Mouse (Mus musculus): ENCODE measurements around the gene Slc43a2. TPM values are rescaled to one million over a fixed set of nuclear protein-coding genes. Genes with fewer than 3 reads are reported as not detected.
A peak's percentile ranks its signal among the peaks of the same experiment; 100 is the strongest.

Slc43a2 gene
- polyA plus RNA-seq, 1 experiment from 2014 or later = 6.3 TPM

DNA sequence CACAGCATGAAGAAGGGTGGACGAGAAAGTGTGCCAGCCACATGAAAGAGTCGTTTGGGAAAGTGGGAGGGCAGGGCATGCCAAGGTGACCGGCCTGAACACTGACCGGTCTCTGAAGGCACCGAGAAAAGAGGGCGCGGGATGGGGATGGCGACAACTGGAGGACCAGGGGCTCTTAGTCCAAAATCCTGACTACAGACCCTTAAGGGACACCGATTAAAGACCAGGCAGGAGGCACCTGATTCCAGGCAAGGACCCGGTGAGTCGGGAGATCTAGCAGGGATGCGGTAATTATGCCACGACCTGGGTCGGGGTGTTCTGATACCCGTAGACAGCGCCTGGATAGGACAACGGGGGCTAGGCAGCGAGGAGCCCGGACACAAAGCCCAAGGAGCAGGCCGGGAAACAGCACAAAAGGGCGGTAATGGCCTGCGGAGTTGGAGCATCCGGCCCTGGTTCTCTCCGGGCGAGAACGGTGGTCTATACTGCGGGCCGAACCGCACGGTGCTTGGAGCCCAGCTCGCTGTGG, 585 bp upstream of the Slc43a2 start:
- peak overlapping the region; percentile 99 for H3K4me2 ChIP-seq (replicated peaks)
- H3K9me3 ChIP-seq = no peaks in the 10 kb centered on the region
- H3K4me3 ChIP-seq = peak overlapping the region; percentile 67
- under 1% methylated on average over 31 of the region's 31 CpGs for WGBS
- peak overlapping the region; percentile 90 for H3K27ac ChIP-seq
- H3K9ac ChIP-seq = peak overlapping the region; percentile 80
- no peaks in the 10 kb centered on the region for H3K27me3 ChIP-seq
- ATAC-seq (ENCODE audit: insufficient number of reproducible peaks, insufficient read depth, low FRiP score, low TSS enrichment) = no peak
- H3K4me1 ChIP-seq = peaks cover 11% of the 10 kb centered on the region
- H3K36me3 ChIP-seq = no peaks in the 10 kb centered on the region

DNA sequence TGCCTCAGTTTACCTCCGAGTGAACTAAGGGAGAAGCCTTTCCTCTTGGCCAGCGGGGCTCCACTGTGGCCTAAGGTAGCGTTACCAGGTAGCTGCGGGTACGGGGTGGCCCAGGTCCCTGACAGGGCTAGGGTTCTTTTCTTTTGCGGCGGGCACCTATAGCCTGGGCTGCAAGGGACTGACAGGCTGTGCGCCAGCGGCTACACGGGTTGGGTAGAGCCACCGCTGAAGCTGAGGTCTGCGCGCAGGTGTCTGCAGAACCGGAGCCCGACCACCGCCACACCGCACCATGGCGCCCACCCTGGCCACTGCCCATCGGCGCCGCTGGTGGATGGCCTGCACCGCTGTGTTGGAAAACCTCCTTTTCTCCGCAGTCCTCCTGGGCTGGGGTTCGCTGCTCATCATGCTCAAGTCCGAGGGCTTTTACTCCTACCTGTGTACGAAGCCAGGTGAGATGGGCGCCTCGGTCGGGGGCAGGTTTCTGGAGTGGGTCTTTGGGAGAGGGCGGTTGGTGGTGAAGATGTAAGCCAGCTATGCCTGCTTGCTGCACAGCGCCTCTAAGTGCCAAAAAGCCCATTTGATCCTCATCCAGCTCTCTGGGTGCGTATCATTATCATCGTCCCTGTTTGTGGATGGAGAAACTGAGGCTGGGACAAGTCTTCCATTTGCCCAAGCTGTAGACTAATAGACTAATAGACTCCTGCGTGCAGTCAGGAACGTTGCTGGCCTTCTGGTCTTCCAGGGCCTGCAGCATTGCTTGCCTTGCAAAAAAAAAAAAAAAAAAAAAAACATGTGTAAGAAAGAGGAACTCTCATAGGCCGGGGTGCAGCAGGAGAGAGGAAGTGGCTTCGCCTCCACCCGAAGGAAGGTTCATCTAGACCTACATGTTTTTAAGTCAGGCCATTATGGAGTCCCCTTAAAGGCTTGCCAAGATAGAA, 1.1 kb downstream of the Slc43a2 start:
- peak overlapping the region; percentile 99 for H3K4me2 ChIP-seq (replicated peaks)
- peak overlapping the region; percentile 80 for H3K9ac ChIP-seq
- WGBS = 14% methylated on average over 38 of the region's 38 CpGs
- no peaks in the 10 kb centered on the region for H3K27me3 ChIP-seq
- H3K36me3 ChIP-seq = no peaks in the 10 kb centered on the region
- H3K4me3 ChIP-seq = peak overlapping the region; percentile 67
- H3K4me1 ChIP-seq = peaks cover 12% of the 10 kb centered on the region
- 0 out of 2 replicates have a peak, but pooled peaks have one; percentile 35 for ATAC-seq (ENCODE audit: insufficient number of reproducible peaks, insufficient read depth, low FRiP score, low TSS enrichment)
- H3K27ac ChIP-seq = no peak overlapping the region
- H3K9me3 ChIP-seq = no peaks in the 10 kb centered on the region

DNA sequence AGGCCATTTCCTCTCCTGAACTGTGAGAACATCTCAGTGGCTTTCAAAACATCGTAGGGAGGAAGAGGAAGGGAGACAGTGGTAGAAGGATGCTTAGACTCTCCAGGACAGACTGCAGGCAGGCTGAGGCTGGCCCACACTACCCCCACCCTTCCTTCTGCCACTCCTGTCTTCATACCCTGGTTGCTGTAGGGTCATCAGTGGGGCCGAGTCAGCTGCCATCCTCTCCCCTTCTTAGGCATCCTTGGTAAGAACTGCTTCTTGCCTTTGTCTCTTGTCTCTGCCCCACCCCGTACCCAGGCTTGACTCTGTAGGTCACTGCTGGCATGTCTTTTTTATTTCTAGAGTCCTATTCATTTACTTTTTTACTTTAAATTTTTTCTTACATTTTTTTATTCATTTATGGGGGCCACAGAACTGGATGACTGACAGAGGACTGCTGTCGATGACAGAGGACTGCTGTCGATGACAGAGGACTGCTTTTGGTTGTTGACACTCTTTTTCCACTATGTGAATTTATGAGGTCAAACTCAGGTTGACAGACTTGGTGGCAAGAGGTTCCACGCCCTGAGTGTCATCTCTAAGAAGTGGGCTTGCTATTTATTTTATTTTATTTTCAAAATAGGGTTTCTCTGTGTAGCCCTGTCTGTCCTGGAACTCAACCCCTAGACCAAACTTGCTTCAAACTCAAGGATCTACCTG, 2.0 kb downstream of the Slc43a2 start:
- no peaks in the 10 kb centered on the region for H3K36me3 ChIP-seq
- H3K9ac ChIP-seq = no peak overlapping the region
- 0 out of 2 replicates have a peak overlapping the region, but pooled peaks have one; percentile 5 for H3K4me3 ChIP-seq
- no peak overlapping the region for H3K27ac ChIP-seq
- ATAC-seq (ENCODE audit: insufficient number of reproducible peaks, insufficient read depth, low FRiP score, low TSS enrichment) = no peak
- H3K4me2 ChIP-seq (replicated peaks) = 0 out of 2 replicates have a peak overlapping the region, but pooled peaks have one; percentile 99
- H3K9me3 ChIP-seq = no peaks in the 10 kb centered on the region
- peaks cover 20% of the 10 kb centered on the region for H3K4me1 ChIP-seq
- H3K27me3 ChIP-seq = no peaks in the 10 kb centered on the region
- WGBS = 77% methylated on average over 6 of the region's 6 CpGs

DNA sequence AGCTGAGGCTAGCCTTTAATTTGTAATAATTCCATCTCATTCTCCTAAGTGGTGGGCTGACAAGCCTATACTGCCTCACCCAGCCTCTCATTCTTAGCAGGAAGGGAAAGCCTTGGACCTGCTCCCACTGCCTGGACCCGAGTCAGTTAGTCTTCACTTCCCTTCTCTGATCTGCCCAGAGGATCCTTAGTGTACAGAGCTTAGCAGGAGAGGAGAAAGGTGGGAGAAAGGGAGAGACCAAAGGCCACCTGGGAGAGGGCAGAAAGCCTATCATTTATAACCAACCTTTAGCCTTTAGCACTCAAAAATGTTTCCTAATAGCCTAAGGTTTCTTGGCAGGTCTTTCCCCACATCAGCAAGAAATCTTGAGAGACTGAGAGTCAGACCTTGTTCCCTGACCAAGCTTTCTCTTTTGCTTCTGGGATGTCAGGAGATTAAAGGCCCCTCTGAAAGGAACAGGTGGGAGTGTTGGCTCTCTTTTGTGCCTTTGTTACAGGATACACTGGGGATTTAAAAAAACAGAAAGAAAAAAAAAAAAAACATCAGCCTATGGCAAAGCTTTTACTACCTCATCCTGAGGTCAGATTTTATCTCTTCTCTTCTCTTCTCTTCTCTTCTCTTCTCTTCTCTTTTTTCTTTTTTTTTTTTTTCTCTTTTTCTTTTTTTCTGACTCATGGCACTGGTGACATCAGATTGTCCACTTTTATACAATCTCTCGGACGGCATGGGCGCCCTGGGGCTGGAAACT, 3.0 kb downstream of the Slc43a2 start:
- no peak overlapping the region for H3K4me3 ChIP-seq
- ATAC-seq (ENCODE audit: insufficient number of reproducible peaks, insufficient read depth, low FRiP score, low TSS enrichment) = no peak
- no peaks in the 10 kb centered on the region for H3K36me3 ChIP-seq
- H3K27ac ChIP-seq = no peak overlapping the region
- H3K9me3 ChIP-seq = no peaks in the 10 kb centered on the region
- WGBS = 52% methylated on average over 4 of the region's 4 CpGs
- H3K4me1 ChIP-seq = peaks cover 22% of the 10 kb centered on the region
- no peak overlapping the region for H3K9ac ChIP-seq
- H3K27me3 ChIP-seq = no peaks in the 10 kb centered on the region
- H3K4me2 ChIP-seq (replicated peaks) = no peak overlapping the region

DNA sequence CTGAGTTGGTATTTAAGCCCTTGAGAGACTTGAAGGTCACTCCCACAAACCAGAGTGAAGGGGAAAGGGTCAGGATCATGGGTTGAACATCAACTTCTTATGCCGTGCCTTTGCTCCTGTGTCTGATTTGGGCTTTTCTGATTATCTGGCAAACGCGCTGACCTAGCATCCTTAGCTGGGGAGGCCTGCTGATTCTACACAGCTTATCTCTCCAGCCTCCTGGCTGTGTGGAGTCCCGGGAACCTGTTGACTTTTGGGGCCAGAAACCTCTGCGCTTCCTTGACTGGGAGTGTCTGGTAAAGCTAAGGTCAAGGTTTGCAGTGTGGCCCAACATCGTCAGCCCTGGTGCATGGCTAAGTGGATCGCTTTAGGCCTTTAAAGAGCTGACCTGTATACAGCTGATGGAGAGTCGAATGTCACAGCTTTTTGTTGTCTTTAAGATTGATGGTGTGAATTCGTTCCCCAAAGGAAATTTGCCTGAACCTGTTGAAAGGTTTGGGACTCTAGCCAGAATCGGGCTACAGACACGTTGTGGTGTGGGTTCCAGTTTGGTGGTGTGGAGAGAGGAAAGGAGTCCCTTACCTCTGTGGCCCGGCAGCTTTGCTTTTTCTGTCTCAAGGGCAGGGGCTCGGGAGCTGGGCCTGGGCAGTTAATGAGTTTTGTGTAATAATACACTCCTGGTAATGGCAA, 3.8 kb downstream of the Slc43a2 start:
- H3K4me1 ChIP-seq = peaks cover 22% of the 10 kb centered on the region
- 54% methylated on average over 13 of the region's 13 CpGs for WGBS
- no peaks in the 10 kb centered on the region for H3K9me3 ChIP-seq
- H3K9ac ChIP-seq = no peak overlapping the region
- no peaks in the 10 kb centered on the region for H3K36me3 ChIP-seq
- no peak overlapping the region for H3K27ac ChIP-seq
- H3K4me2 ChIP-seq (replicated peaks) = no peak overlapping the region
- H3K4me3 ChIP-seq = no peak overlapping the region
- no peak for ATAC-seq (ENCODE audit: insufficient number of reproducible peaks, insufficient read depth, low FRiP score, low TSS enrichment)
- no peaks in the 10 kb centered on the region for H3K27me3 ChIP-seq

DNA sequence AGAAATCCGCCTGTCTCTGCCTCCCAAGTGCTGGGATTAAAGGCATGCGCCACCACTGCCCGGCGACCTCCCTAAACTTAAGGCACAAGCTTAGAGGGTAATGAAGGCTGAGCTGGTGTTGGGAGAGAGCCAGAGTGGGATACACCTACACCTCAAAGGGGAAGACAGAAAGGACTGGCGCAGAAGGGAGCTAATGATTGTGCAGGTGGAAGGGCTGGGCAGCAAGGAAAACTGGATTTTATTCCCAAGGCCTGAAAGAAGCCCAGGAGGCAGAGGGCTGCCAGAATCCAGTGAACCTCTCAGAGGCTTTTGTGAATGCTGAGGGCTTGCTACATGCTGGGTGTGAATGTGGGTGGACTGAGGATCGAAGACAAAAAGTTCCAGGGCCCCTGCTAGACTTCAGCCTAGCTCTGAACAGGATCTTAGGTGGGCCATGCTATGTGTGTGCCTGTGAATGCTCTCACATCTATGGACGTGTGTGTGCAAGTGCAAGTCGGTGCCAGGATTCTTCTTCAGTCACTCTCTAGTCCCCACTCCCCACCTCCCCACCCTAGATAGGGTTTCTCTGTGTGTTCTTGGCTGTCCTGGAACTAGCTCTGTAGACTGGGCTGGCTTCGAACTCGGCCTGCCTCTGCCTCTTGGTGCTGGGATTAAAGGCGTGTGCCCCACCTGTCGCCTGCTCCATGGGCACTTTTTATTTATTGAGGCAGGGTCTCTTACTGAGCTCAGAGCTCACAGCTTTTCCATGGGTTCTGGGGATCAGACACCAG, 4.9 kb downstream of the Slc43a2 start:
- H3K9me3 ChIP-seq = no peaks in the 10 kb centered on the region
- H3K36me3 ChIP-seq = no peaks in the 10 kb centered on the region
- no peak overlapping the region for H3K9ac ChIP-seq
- H3K4me2 ChIP-seq (replicated peaks) = no peak overlapping the region
- H3K4me1 ChIP-seq = peaks cover 22% of the 10 kb centered on the region
- H3K27me3 ChIP-seq = no peaks in the 10 kb centered on the region
- H3K4me3 ChIP-seq = no peak overlapping the region
- ATAC-seq (ENCODE audit: insufficient number of reproducible peaks, insufficient read depth, low FRiP score, low TSS enrichment) = no peak
- WGBS = 89% methylated on average over 12 of the region's 12 CpGs
- H3K27ac ChIP-seq = no peak overlapping the region

DNA sequence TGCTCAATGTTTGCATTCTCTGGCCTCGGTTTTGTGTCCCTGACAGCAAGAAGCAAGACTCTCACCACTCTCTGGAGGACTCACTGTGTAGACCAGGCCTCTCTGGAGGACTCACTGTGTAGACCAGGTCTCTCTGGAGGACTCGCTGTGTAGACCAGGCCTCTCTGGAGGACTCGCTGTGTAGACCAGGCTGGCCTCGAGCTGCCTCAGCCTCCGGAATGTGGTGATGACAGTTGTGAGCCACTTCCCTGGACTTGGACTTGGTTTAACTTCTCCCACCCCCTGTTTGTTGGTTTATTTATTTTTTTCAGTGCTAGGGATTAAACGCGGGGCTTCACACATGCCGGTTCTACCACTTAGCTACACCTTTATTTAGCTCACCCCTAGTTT, 5.5 kb downstream of the Slc43a2 start:
- H3K4me1 ChIP-seq = peaks cover 21% of the 10 kb centered on the region
- H3K9me3 ChIP-seq = no peaks in the 10 kb centered on the region
- no peak overlapping the region for H3K9ac ChIP-seq
- no peak overlapping the region for H3K27ac ChIP-seq
- H3K36me3 ChIP-seq = no peaks in the 10 kb centered on the region
- no peak overlapping the region for H3K4me2 ChIP-seq (replicated peaks)
- no peak overlapping the region for H3K4me3 ChIP-seq
- ATAC-seq (ENCODE audit: insufficient number of reproducible peaks, insufficient read depth, low FRiP score, low TSS enrichment) = no peak
- no peaks in the 10 kb centered on the region for H3K27me3 ChIP-seq
- 90% methylated on average over 8 of the region's 8 CpGs for WGBS

DNA sequence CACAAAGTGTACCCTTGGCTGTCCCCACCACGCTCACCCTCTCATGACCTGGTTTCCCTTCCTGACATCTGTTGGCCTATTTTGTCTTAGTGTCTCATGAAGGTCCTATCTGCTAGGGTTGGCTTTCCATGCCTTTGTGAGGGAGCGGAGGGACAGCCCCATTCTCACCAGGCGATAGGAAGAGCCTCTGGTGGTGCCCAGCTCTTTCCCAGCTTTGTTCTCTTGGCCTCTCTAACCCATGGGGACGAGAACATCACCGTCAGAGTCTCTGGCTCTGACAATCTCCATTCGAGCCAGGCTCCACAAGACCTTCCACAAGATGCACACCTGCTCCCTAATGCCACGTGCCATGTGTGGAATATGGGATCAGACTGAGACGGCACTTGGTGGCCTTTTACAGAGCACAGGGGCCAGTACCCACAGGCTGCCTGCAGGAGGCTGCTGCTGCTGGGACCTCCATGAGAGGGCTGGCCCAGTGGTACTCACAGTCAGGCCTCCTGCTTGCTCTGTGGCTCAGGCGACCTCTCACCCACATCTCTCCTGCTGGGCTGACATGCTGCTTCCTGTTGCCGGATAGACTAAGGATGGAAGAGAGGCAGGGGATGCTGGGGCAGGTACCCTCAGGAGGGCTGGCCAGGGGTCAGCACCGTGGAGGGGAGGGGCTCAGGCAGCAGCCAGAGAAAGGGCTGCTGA, 6.1 kb downstream of the Slc43a2 start:
- no peak for ATAC-seq (ENCODE audit: insufficient number of reproducible peaks, insufficient read depth, low FRiP score, low TSS enrichment)
- 41% methylated on average over 11 of the region's 11 CpGs for WGBS
- H3K9ac ChIP-seq = 0 out of 2 replicates have a peak overlapping the region, but pooled peaks have one; percentile 1

DNA sequence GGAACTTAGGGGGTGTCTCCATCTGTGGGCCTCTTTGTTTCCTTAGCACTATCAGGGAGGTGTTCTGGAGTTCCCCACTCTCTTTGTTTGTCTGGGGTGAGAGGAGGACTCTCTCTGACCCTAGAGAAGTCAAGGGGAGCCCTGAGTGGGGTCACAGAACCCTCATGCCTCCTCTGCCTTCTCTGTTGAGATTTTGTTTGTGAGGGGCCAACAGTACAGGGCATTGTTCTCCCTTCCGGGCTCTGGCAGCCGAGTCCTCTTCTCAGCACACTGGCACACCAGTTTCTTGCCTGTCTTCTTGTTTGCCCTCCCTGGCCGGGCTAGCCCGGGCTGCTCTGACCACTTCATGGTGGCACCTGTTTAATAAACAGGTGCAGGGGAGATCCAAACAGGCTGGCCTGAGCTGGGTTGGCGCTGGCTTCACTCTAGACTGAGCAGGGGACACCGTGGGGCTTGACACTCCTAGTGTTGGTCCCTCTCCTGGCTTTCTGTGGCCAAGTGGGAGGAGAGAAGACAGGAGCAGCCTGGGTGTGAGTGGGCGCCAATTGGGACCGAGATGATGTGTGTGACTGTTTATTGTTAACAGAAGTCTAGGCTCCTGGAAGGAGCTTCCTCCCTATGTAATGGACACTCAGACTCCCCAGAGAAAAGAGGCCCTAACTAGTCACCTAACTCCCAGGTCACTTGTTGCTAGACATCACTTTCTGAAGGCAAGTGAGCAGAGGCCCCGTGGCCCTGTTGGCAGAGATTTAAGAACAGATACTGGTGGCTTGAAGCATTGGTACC, 6.9 kb downstream of the Slc43a2 start:
- Histone ChIP-seq H3K4me2 (replicated peaks) (no peak overlapping the region), H3K9me3 (no peaks in the 10 kb centered on the region), H3K9ac (0 out of 2 replicates have a peak overlapping the region, but pooled peaks have one; percentile 1), H3K27me3 (no peaks in the 10 kb centered on the region), H3K4me3 (no peak overlapping the region), H3K4me1 (peaks cover 11% of the 10 kb centered on the region; the same call in 1 of the 2 replicates), H3K27ac (no peak overlapping the region), H3K36me3 (no peaks in the 10 kb centered on the region)
- WGBS = 54% methylated on average over 9 of the region's 9 CpGs
- ATAC-seq (ENCODE audit: insufficient number of reproducible peaks, insufficient read depth, low FRiP score, low TSS enrichment) = no peak

More for the DNA sequence above, 6.1 kb downstream of the Slc43a2 start:
- H3K4me2 ChIP-seq (replicated peaks) = no peak overlapping the region
- H3K27me3 ChIP-seq = no peaks in the 10 kb centered on the region
- 0 out of 2 replicates have a peak overlapping the region, but pooled peaks have one; percentile 48 for H3K27ac ChIP-seq
- H3K9me3 ChIP-seq = no peaks in the 10 kb centered on the region
- peaks cover 15% of the 10 kb centered on the region for H3K4me1 ChIP-seq
- H3K4me3 ChIP-seq = no peak overlapping the region
- H3K36me3 ChIP-seq = no peaks in the 10 kb centered on the region

Measured in embryonic facial prominence, embryonic 12.5 days (tissue).